Mouse (Mus musculus) forebrain, embryonic 10.5 days (tissue): Measurements from ENCODE around the gene Oas1a. TPM values are rescaled to one million over a fixed set of nuclear protein-coding genes. Genes with fewer than 3 reads are reported as not detected.
"Not testable (repeated sequence)": the region's sequence is repeated elsewhere in the genome, so short reads cannot be mapped to it uniquely, and the experiment has no call there.

Experiments
- DNase-seq: peaks from one replicate; pipeline ENCODE4 v3.0.0-alpha.2; 2017; ENCODE audit warnings: low spot score; ENCODE audit errors: extremely low spot score
- H3K27ac ChIP-seq: fragments of 300-500 bp; sonication (generic); 2 replicates; pipeline ENCODE4 v1.5.1; 2016; ENCODE audit warnings: mild to moderate bottlenecking
- H3K27me3 ChIP-seq: fragments of 300-500 bp; sonication (generic); 2 replicates; pipeline ENCODE4 v1.6.1; 2016; ENCODE audit warnings: mild to moderate bottlenecking; ENCODE audit not compliant: poor library complexity, severe bottlenecking
- H3K36me3 ChIP-seq: fragments of 300-500 bp; sonication (generic); replicated peaks from 2 replicates; pipeline ENCODE4 v1.6.1; 2016; ENCODE audit warnings: mild to moderate bottlenecking, moderate library complexity
- H3K4me1 ChIP-seq: fragments of 300-500 bp; sonication (generic); 2 replicates; pipeline ENCODE4 v1.6.1; 2016
- H3K4me3 ChIP-seq: fragments of 300-500 bp; sonication (generic); 2 replicates; pipeline ENCODE4 v1.5.1; 2016; ENCODE audit warnings: mild to moderate bottlenecking, moderate library complexity
- H3K9me3 ChIP-seq: fragments of 300-500 bp; sonication (generic); 2 replicates; pipeline ENCODE4 v1.6.1; 2016; ENCODE audit warnings: mild to moderate bottlenecking, moderate library complexity
- WGBS: fragments of 180-500 bp; shearing (Covaris S2); methylation state at CpG from one replicate; pipeline ENCODE4 v1.1.7; 2016; 5-methylcytosine and 5-hydroxymethylcytosine counted together
- polyA plus RNA-seq: library from polyadenylated mRNA; unstranded; fragments of >200 nt; fragmentation: Nextera tagmentation; extraction: Ambion mirVana; gene quantifications from 2 replicates; pipeline ENCODE4 v1.2.1, GENCODE M21; 2016

Oas1a gene
- polyA plus RNA-seq, 1 experiment from 2014 or later: 0.33 TPM

GRCm38 (mm10) chr5:120919156-120919935 lies 12.0 kb upstream of the Oas1a start:
- H3K9me3 ChIP-seq, H3K4me1 ChIP-seq, DNase-seq, H3K27me3 ChIP-seq, H3K27ac ChIP-seq, H3K36me3 ChIP-seq, H3K4me3 ChIP-seq: not testable (repeated sequence)
- 87% methylated on average over 2 of the region's 2 CpGs for WGBS

- not testable (repeated sequence) for H3K4me3 ChIP-seq, DNase-seq, H3K9me3 ChIP-seq, H3K4me1 ChIP-seq, H3K36me3 ChIP-seq, H3K27ac ChIP-seq, H3K27me3 ChIP-seq
- 63% methylated on average over 8 of the region's 8 CpGs for WGBS
These were observed 6.9 kb upstream of the Oas1a start, which contains the start of gene Oas1d for GRCm38 (mm10) chr5:120914204-120914603. Gene Oas1d (plus strand): TSS chr5:120914536.

DNA sequence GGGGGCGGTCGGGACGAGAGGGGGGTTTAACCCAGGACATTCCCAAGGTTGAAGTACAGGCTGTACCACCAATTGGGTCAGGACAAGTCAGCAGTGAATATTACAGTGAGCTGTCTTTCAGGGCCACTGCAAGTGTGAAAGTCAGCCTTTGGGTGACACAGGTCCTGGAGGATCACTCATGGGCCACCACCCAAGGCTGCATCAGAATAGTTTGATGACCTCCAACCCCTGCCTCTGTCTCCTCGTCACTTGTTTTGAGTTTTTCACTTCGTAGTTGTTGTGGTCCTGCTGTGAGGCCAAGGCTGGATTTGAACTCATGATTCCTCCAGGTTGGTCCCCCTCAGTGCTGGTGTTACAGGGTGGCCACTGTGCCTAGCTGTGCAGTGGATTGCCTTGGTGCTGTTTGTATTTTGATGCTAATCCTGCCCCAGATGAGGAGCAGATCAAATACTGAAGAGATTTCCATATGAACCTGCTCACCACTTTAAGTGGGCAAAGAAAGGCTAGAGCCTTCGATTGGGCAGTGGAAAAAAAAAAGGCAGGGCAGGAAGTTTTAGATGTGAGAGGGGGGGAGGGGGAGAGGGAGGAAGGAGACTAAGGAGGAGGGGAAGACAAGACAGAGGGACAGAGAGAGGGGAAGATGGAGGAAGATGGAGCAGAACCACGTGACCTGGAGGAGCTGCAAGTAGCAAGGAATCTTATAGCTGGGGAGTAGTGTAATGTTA lies 1.0 kb upstream of the Oas1a start:
- Histone ChIP-seq H3K9me3 (no peaks in the 10 kb centered on the region), H3K27ac (no peak overlapping the region), H3K27me3 (no peaks in the 10 kb centered on the region), H3K4me3 (no peak overlapping the region), H3K4me1 (peaks cover 4% of the 10 kb centered on the region; the same call in 1 of the 2 replicates), H3K36me3 (no peaks in the 10 kb centered on the region)
- WGBS: 52% methylated on average over 7 of the region's 7 CpGs
- no peak for DNase-seq

GRCm38 (mm10) chr5:120902056-120902455 lies 5.3 kb downstream of the Oas1a start:
- no peaks in the 10 kb centered on the region for H3K36me3 ChIP-seq
- H3K27me3 ChIP-seq: no peaks in the 10 kb centered on the region
- no peak overlapping the region for H3K4me3 ChIP-seq
- peaks cover 4% of the 10 kb centered on the region; the same call in 1 of the 2 replicates for H3K4me1 ChIP-seq
- no peak for DNase-seq
- no peaks in the 10 kb centered on the region for H3K9me3 ChIP-seq
- no peak overlapping the region for H3K27ac ChIP-seq
- 96% methylated on average over 5 of the region's 5 CpGs for WGBS

DNA sequence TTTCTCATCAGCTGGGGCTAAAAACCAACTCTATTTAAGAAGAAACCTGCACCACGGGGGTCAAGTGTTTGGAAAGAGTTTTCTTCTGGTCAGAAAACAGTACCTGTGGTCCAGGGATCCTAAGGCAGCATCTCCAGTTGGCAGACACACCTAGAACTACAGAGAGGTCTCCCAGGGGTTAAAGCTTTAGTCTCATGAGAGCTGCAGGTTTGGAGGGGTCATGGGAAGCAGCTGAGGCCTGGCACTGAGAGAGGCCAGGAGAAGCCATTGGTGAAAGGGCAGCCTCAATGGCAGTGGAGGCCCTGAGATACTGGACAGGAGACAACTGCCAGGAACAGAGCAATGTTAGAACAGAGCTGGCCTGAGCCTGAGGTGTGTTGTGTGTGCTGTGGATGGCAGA lies 6.7 kb downstream of the Oas1a start:
- Histone ChIP-seq H3K27ac (no peak overlapping the region), H3K4me3 (no peak overlapping the region), H3K36me3 (no peaks in the 10 kb centered on the region), H3K27me3 (no peaks in the 10 kb centered on the region), H3K4me1 (no peaks in the 10 kb centered on the region), H3K9me3 (no peaks in the 10 kb centered on the region)
- 70% methylated on average over 1 of the region's 1 CpGs for WGBS
- DNase-seq: no peak

- H3K36me3 ChIP-seq: no peaks in the 10 kb centered on the region
- H3K4me1 ChIP-seq: no peaks in the 10 kb centered on the region
- H3K27ac ChIP-seq: no peak overlapping the region
- no peaks in the 10 kb centered on the region for H3K27me3 ChIP-seq
- DNase-seq: no peak
- H3K9me3 ChIP-seq: no peaks in the 10 kb centered on the region
- H3K4me3 ChIP-seq: no peak overlapping the region
These were observed 8.6 kb downstream of the Oas1a start for GRCm38 (mm10) chr5:120898726-120899125.

DNA sequence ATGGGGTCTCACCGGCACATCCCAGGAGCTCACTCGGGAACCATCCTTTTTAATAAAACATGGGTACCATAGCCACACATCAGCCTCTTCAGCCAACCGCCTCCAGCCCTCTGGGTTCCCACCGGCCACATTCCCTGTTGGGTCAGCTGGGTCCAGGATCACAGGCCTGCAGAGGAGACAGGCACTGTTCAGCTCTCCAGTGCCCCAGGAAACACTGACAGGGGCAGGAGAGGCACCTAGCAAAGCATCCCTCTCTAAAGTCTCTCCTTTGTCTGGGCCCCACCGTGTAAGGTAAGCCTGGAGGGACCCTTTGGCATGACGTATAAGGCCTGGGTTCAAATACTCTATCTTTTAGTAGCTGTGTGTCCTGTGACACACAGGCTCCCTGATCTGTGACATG lies 9.0 kb downstream of the Oas1a start:
- Histone ChIP-seq H3K27me3 (no peaks in the 10 kb centered on the region), H3K9me3 (no peaks in the 10 kb centered on the region), H3K36me3 (no peaks in the 10 kb centered on the region), H3K4me3 (no peak overlapping the region), H3K4me1 (no peaks in the 10 kb centered on the region), H3K27ac (no peak overlapping the region)
- 86% methylated on average over 6 of the region's 6 CpGs for WGBS
- no peak for DNase-seq

- no peaks in the 10 kb centered on the region for H3K4me1 ChIP-seq
- H3K36me3 ChIP-seq: no peaks in the 10 kb centered on the region
- H3K27me3 ChIP-seq: no peaks in the 10 kb centered on the region
- WGBS: 91% methylated on average over 11 of the region's 11 CpGs
- H3K27ac ChIP-seq: no peak overlapping the region
- H3K4me3 ChIP-seq: no peak overlapping the region
- DNase-seq: no peak
- H3K9me3 ChIP-seq: no peaks in the 10 kb centered on the region
These were observed 12.0 kb downstream of the Oas1a start for GRCm38 (mm10) chr5:120895231-120895900.

DNA sequence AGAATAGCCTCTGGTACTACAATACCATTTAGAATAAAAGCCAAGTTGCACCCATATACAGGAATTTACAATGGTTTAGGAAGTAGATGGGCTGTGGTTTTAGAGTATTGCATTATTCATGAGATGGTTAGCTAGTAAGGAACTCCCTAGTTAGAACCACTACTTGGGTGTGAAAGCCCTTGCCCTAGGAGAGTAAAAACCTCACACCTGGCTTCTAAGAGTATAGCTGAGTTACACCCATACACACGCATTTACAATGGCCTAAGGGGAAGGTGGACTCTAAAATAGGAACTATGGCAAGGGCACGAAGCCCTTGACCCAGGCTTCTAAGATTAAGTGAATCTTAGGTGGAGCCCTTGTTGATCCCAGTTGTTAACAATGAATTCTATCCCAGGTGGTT lies 12.6 kb downstream of the Oas1a start:
- DNase-seq, H3K27me3 ChIP-seq, H3K9me3 ChIP-seq, H3K4me3 ChIP-seq, H3K36me3 ChIP-seq, H3K4me1 ChIP-seq, H3K27ac ChIP-seq: not testable (repeated sequence)
- WGBS: 82% methylated on average over 2 of the region's 2 CpGs

GRCm38 (mm10) chr5:120893866-120894265 lies 13.5 kb downstream of the Oas1a start:
- not testable (repeated sequence) for H3K27me3 ChIP-seq, H3K9me3 ChIP-seq, H3K4me3 ChIP-seq, DNase-seq, H3K36me3 ChIP-seq, H3K4me1 ChIP-seq, H3K27ac ChIP-seq
- whole genome bisulfite sequencing: 93% methylated on average over 4 of the region's 4 CpGs

DNA sequence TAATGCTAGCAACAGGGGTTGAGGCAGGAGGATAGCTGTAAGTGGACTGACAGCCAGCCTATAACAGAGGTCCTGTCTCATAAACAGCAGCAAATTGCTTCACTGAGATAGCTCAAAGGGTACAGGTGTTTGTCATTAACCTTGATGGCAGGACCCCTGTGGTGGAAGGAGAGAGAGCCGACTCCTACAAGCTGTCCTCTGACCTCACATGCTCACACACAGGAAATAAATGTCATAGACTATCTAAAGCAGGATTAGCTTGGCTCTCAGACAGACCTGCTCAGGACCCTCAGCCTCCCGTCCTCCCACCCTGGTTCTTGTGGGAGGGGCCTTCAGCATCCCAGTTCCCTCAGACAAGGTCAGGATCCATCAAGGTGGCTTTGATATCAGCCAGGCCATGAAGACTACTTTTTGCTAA lies 15.1 kb downstream of the Oas1a start:
- Histone ChIP-seq H3K36me3 (no peaks in the 10 kb centered on the region), H3K4me3 (no peak overlapping the region), H3K4me1 (no peaks in the 10 kb centered on the region), H3K9me3 (no peaks in the 10 kb centered on the region), H3K27me3 (no peaks in the 10 kb centered on the region), H3K27ac (no peak overlapping the region)
- no peak for DNase-seq
- WGBS: 75% methylated on average over 2 of the region's 2 CpGs

DNA sequence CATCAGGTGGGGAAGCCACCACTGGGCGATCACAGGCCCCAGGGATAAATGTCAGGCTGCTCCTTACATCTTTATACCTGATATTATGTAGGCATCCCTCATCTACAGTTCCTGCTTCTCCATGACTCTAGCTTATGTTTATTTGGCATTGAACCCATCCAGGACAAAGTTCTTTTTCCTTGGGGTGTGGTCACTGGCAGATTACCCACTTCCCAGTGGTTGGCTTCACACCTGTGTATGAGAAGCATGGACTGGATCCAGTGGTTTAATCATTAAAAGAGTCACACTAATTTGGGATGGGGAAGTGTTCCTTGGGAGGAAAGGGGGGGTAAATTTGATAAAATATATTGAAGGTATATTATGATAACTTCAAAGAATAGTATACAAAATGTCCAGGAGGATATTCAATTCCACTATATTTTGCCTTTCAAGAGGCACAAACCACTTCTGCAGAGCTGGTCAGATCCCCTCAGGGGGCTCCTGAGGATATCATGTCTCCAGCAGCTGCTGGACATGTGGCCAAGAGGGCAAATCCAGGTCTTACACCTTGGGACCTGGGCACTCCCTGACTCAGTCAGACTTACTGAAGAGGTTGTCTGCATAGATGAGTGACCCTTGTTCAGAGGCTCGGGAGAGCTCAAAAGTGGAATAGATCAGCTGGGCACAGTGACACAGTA lies 15.6 kb downstream of the Oas1a start:
- 82% methylated on average over 2 of the region's 2 CpGs for WGBS
- DNase-seq, H3K9me3 ChIP-seq, H3K27me3 ChIP-seq, H3K36me3 ChIP-seq, H3K4me1 ChIP-seq, H3K4me3 ChIP-seq, H3K27ac ChIP-seq: not testable (repeated sequence)
